Mouse (Mus musculus): ENCODE measurements around the gene Ajap1.

- TF ChIP-seq CTCF (IDR thresholded peaks at IDR 0.05; ENCODE audit: low read depth) (no peak), EP300 (IDR thresholded peaks at IDR 0.05; ENCODE audit: low read depth) (no peak)
Measured at GRCm38 (mm10) chr4:153335301-153335799, 147.3 kb downstream of the Ajap1 start.
